Mouse (Mus musculus) embryonic facial prominence, embryonic 12.5 days (tissue): ENCODE results near the gene Tas2r114. TPM values are rescaled to one million over a fixed set of nuclear protein-coding genes. Genes with fewer than 3 reads are reported as not detected.

Experiments used
- ATAC-seq: fragments of 200-750 bp; cut with Nextera tagmentation; 2 replicates; pipeline ENCODE4 v1.8.0; 2017; ENCODE audit not compliant: insufficient number of reproducible peaks, insufficient read depth, low FRiP score, low TSS enrichment
- H3K27ac ChIP-seq: fragments of 300-500 bp; sonication (generic); 2 replicates; pipeline ENCODE4 v1.5.1; 2016; ENCODE audit warnings: mild to moderate bottlenecking
- H3K27me3 ChIP-seq: fragments of 300-500 bp; sonication (generic); 2 replicates; pipeline ENCODE4 v1.6.1; 2016; ENCODE audit warnings: mild to moderate bottlenecking, moderate library complexity
- H3K36me3 ChIP-seq: fragments of 300-500 bp; sonication (generic); 2 replicates; pipeline ENCODE4 v1.6.1; 2016; ENCODE audit warnings: mild to moderate bottlenecking
- H3K4me1 ChIP-seq: fragments of 300-500 bp; sonication (generic); 2 replicates; pipeline ENCODE4 v1.6.1; 2016
- H3K4me2 ChIP-seq: fragments of 300-500 bp; sonication (generic); replicated peaks from 2 replicates; pipeline ENCODE4 v1.6.1; 2016; ENCODE audit warnings: mild to moderate bottlenecking, moderate library complexity
- H3K4me3 ChIP-seq: fragments of 300-500 bp; sonication (generic); 2 replicates; pipeline ENCODE4 v1.5.1; 2016; ENCODE audit warnings: mild to moderate bottlenecking
- H3K9ac ChIP-seq: fragments of 300-500 bp; sonication (generic); 2 replicates; pipeline ENCODE4 v1.6.1; 2016; ENCODE audit warnings: mild to moderate bottlenecking, moderate library complexity
- H3K9me3 ChIP-seq: fragments of 300-500 bp; sonication (generic); 2 replicates; pipeline ENCODE4 v1.6.1; 2016; ENCODE audit warnings: mild to moderate bottlenecking, moderate library complexity
- whole genome bisulfite sequencing: fragments of 180-500 bp; shearing (Covaris S2); methylation state at CpG from one replicate; pipeline ENCODE4 v1.1.7; 2016; 5-methylcytosine and 5-hydroxymethylcytosine counted together
- polyA plus RNA-seq: library from polyadenylated mRNA; unstranded; fragments of >200 nt; fragmentation: Nextera tagmentation; extraction: Ambion mirVana; gene quantifications from 2 replicates; pipeline ENCODE4 v1.2.1, GENCODE M21; 2016

Tas2r114 gene
- polyA plus RNA-seq: not detected in 2 replicates

DNA sequence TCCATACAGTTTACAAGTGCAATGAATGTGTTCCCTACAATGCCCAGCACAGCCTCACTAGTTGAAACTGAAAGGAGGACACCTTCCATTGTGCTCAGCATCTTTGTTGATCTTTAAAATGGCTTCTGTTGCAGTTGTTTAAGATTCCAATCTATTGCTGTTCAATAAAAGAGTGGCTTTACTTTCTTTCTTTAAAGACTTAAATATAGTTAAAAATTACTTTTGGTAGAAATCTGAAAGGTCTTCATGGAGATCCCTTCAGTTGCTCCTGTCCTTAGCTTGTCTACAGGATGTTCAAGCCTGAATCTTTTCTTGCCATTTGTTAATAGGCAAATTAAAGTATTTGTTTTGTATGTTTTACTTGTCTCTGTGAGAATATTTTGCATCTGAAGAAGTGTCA is at the start of gene Tas2r114:
Tas2r114 (minus strand) TSS at position 101 of the 400 bp plus-strand sequence.
- H3K27me3 ChIP-seq: no peaks in the 10 kb centered on the region
- peaks cover 6% of the 10 kb centered on the region; the same call in 1 of the 2 replicates for H3K9me3 ChIP-seq
- no peak within 1 kb of the TSS for H3K27ac ChIP-seq
- no peaks in the 10 kb centered on the region for H3K36me3 ChIP-seq
- H3K9ac ChIP-seq: no peak within 1 kb of the TSS
- no peaks in the 10 kb centered on the region for H3K4me1 ChIP-seq
- H3K4me2 ChIP-seq: no peak within 1 kb of the TSS
- no peak for ATAC-seq
- H3K4me3 ChIP-seq: no peak within 1 kb of the TSS

DNA sequence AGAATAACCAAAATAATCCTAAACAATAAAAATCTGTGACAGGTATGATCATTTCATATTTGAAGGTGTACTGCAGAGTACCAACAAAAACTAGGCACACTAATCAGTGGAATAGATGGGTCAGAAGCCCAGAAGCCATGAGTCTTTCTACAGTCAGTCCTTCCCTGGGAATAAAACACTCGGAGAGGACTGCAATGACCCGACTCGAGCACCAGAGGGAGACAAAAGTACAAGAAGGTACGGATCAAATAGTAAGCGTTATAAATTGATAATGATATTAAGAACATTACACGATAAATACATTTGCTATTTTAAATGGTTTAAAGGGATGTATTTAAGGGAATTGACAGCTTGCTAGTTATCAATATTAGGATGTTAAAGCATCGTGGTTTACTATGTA is 22.9 kb upstream of the Tas2r114 start:
- ATAC-seq: no peak
- Histone ChIP-seq H3K4me2 (no peak overlapping the region), H3K9ac (no peak overlapping the region), H3K27ac (no peak overlapping the region), H3K27me3 (no peaks in the 10 kb centered on the region), H3K4me3 (no peak overlapping the region), H3K9me3 (0 out of 2 replicates have a peak, but pooled peaks cover 4% of the 10 kb centered on the region), H3K4me1 (no peaks in the 10 kb centered on the region), H3K36me3 (no peaks in the 10 kb centered on the region)
- 51% methylated on average over 7 of the region's 7 CpGs for WGBS

DNA sequence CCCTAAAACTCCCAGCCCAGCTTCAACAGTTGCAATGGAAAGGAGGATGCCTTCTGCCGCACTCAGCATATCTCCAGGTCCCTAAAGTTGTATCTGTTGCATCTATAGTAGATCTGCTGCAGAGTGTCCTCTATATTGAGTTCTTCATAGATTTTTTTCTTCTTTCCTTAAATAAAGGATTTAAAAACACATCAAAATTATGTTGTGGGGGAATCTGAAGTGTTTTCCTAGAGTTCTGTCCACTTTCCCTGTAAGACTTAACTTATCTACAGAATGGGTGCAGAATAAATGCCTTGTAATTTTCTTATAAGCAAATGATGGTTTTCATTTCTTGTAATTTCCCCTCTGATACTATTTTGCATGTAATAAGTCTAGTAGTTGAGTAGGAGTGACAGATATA is 2.5 kb downstream of the Tas2r114 start, which contains the start of gene Tas2r105:
Tas2r105 (minus strand) TSS at position 101 of the 400 bp plus-strand sequence.
- H3K9me3 ChIP-seq: peaks cover 6% of the 10 kb centered on the region; the same call in 1 of the 2 replicates
- no peak within 1 kb of the TSS for H3K9ac ChIP-seq
- WGBS: 73% methylated on average over 1 of the region's 1 CpGs
- H3K27ac ChIP-seq: no peak within 1 kb of the TSS
- no peaks in the 10 kb centered on the region for H3K27me3 ChIP-seq
- no peak for ATAC-seq
- no peak within 1 kb of the TSS for H3K4me3 ChIP-seq
- H3K4me1 ChIP-seq: no peaks in the 10 kb centered on the region
- no peak within 1 kb of the TSS for H3K4me2 ChIP-seq
- H3K36me3 ChIP-seq: no peaks in the 10 kb centered on the region

DNA sequence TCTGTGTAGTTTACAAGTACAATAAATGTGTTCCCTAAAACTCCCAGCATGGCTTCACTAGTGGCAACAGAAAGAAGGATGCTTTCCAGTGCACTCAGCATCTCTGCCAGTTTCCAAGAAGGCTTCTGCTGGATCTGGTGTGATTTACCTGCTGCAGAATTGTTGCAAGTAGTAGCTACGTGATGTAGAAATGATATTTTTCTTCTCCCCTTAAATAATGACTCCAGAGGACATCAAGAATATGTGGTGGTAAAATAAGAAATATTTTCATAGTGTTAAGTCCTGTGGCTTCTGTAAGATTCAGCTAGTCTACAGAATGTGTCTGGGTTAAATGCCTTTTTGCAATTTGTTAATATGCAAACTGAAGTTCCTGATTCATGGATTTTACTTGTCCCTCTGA is 4.2 kb downstream of the Tas2r114 start, which contains the start of gene Tas2r104:
Tas2r104 (minus strand) TSS at position 101 of the 400 bp plus-strand sequence.
- Histone ChIP-seq H3K36me3 (no peaks in the 10 kb centered on the region), H3K9ac (no peak within 1 kb of the TSS), H3K4me2 (no peak within 1 kb of the TSS), H3K27me3 (no peaks in the 10 kb centered on the region), H3K4me1 (no peaks in the 10 kb centered on the region), H3K4me3 (no peak within 1 kb of the TSS), H3K27ac (no peak within 1 kb of the TSS), H3K9me3 (0 out of 2 replicates have a peak, but pooled peaks cover 2% of the 10 kb centered on the region)
- no peak for ATAC-seq
- 78% methylated on average over 1 of the region's 1 CpGs for WGBS

DNA sequence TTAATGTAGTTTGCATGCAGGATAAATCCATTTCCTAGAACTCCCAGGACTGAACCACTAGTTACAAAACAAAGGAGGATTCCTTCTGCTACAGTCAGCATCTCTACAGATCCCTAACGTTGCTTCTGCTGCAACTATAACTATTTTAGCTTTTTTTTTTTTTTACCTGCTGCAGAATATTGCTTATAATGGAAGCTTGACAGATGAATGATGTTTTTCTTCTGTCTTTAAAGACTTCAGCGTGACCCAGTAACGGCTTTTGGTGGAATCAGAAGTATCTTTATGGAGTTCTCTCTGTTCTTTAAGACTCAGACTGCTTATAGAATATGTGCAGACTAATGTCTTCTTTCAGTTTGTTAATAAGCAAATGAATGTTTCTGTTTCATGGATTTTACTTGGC is 11.1 kb downstream of the Tas2r114 start, which contains the start of gene Tas2r106:
Tas2r106 (minus strand) TSS at position 101 of the 400 bp plus-strand sequence.
- 71% methylated on average over 3 of the region's 3 CpGs for WGBS
- Histone ChIP-seq H3K4me3 (no peak within 1 kb of the TSS), H3K36me3 (no peaks in the 10 kb centered on the region), H3K27ac (no peak within 1 kb of the TSS), H3K4me2 (no peak within 1 kb of the TSS), H3K27me3 (no peaks in the 10 kb centered on the region), H3K4me1 (no peaks in the 10 kb centered on the region), H3K9ac (no peak within 1 kb of the TSS), H3K9me3 (no peaks in the 10 kb centered on the region)
- ATAC-seq: no peak

DNA sequence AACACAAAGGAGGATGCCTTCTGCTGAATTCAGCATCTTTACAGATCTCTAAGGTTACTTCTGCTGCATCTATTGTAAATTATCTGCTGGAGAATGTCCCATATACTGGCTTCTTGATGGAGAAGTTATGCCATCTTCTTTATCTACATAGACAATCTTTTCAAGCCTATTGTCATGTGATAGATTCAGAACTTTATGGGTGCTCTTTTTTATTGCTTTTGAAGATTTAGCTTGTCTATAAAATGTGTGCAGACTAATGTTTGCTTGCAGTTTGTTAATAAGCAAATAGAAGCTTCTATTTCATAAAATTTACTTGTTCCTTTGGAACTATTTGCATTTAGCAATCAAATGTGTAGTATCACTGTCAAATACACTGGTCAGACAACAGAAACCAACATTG is 29.8 kb downstream of the Tas2r114 start, which contains the start of gene Tas2r107:
Tas2r107 (minus strand) TSS at position 101 of the 400 bp plus-strand sequence.
- no peak within 1 kb of the TSS for H3K9ac ChIP-seq
- H3K4me2 ChIP-seq: no peak within 1 kb of the TSS
- no peaks in the 10 kb centered on the region for H3K36me3 ChIP-seq
- no peaks in the 10 kb centered on the region for H3K9me3 ChIP-seq
- no peaks in the 10 kb centered on the region for H3K27me3 ChIP-seq
- no peak within 1 kb of the TSS for H3K27ac ChIP-seq
- H3K4me1 ChIP-seq: no peaks in the 10 kb centered on the region
- ATAC-seq: no peak
- no peak within 1 kb of the TSS for H3K4me3 ChIP-seq

Other genes starting within 250 kb of the Tas2r114 start
- gene 5430401F13Rik, start 203.7 kb downstream of the Tas2r114 start, polyA plus RNA-seq: not detected in 2 replicates
- gene Gm6619, start 203.7 kb downstream of the Tas2r114 start, polyA plus RNA-seq: not detected in 2 replicates
- not detected in 2 replicates for gene Tas2r130, start 59.2 kb downstream of the Tas2r114 start, polyA plus RNA-seq
- gene Tas2r107, start 29.9 kb downstream of the Tas2r114 start, polyA plus RNA-seq: not detected in 2 replicates
- gene Tas2r106, start 11.2 kb downstream of the Tas2r114 start, polyA plus RNA-seq: not detected in 2 replicates
- gene Tas2r104, start 4.3 kb downstream of the Tas2r114 start, polyA plus RNA-seq: not detected in 2 replicates
- gene Tas2r105, start 2.6 kb downstream of the Tas2r114 start, polyA plus RNA-seq: not detected in 2 replicates